Mouse (Mus musculus) bone marrow, adult 2 months (tissue): ENCODE results near the gene Nup54.

ENCODE experiments used
- CTCF ChIP-seq: fragments of 200-500 bp; IDR thresholded peaks from 2 replicates; pipeline ENCODE4 v1.5.1; 2011; ENCODE audit warnings: low read length, control low read depth; ENCODE audit not compliant: control insufficient read depth, insufficient read depth
- POLR2A ChIP-seq: fragments of 200-500 bp; IDR thresholded peaks from 2 replicates; pipeline ENCODE4 v1.6.1; 2011; ENCODE audit warnings: low read depth, mild to moderate bottlenecking, control low read depth, low read length, borderline replicate concordance; ENCODE audit not compliant: control insufficient read depth

DNA sequence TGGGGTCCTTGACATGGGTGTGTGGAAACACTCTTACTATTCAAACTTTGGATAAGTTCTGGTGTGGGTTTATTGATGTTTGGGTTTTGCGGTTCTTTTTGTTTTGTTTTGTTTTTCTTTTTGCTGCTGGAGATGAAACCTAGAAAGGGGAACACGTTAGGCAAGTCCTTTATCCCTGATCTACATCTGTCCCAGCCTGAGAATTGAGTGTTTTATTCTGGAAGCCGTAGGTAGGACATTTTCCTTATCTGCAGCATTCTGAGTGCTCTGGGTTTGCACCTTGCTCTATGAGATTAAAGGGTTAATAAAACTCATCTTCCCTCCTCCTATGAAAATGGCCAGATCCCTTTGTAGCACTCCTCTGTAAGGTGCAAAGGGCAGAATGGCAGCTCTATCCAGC, 39.3 kb downstream of the Nup54 start:
- TF ChIP-seq POLR2A (no peak), CTCF (no peak)
